Mouse (Mus musculus): ENCODE measurements around the gene Rgcc. TPM values are rescaled to one million over a fixed set of nuclear protein-coding genes. Genes with fewer than 3 reads are reported as not detected.

Rgcc gene
- total RNA-seq, 2 experiments from 2014 or later = 53.3 to 79.9 TPM

- DNase-seq (ENCODE audit: low spot score) = peak; percentile 64
Measured at GRCm38 (mm10) chr14:79279494-79279893, 22.0 kb downstream of the Rgcc start.

- DNase-seq (ENCODE audit: low spot score) = no peak
Measured at GRCm38 (mm10) chr14:79278927-79279326, 22.5 kb downstream of the Rgcc start.

- no peak for DNase-seq (ENCODE audit: low spot score)
Measured at GRCm38 (mm10) chr14:79277922-79278321, 23.5 kb downstream of the Rgcc start.

DNA sequence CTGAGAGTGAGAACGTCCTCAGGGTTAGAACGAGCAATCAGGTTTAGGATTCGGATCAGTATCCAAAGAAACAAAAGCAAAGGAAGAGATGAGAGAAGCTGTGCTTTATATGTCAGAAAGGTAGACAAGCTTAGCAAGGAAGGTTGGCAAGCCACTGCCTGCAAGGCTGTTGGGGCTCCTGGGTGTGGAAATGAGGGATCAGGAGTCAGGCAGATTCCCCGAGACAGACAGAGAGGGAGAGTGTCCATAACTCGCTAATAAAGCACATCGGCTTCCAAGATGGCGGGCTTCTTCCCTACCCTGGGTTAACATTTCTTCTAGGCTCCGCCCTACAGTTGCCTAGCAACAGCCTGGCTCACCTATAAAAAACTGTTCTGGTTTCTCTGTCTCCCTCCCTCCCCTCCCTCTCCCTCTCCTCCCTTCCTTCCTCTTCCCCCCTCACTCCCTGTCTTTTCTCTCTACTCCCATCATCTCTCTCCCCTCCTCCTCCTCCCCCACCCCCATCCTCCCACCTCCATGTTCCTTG, 25.5 kb downstream of the Rgcc start:
- DNase-seq (ENCODE audit: low spot score) = no peak

- DNase-seq (ENCODE audit: low spot score) = no peak
Measured at GRCm38 (mm10) chr14:79275441-79275840, 26.0 kb downstream of the Rgcc start.

DNA sequence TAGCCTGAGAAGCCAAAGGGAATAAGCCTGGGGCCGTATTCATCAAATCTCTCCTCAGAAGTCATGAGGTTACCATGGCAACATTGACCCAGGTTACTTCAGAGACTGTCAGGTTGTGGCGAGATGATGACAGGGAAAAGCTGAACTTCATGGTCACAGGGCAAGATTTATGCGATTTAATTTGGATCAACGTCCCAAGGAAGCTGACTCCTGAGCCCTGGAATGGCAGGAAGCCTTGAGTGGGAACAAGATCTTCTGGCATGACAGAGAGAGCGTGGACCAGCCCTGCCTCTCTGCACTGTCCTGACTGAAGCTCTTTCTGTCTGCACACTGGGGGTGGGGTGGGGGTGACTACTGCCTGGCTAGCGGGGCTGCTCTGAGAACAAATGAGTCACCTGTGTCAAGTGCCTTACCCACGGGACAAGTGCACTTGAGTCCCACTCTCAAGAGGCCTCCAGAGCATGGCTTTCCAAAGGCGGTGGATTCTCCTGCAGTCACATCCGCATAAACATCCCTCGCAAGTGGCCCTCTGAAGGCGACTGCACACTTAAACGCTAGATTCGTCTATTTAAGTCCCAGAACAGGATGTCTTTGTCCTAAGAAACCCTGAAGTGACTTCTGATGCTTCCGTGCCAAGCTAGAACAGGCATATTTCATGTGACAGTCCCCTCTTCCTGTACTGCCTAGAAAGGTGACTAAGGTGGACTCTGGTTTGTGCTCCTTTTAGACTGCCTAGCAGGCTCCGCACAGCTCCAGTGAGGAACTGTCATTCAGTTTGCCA, 27.6 kb downstream of the Rgcc start:
- DNase-seq (ENCODE audit: low spot score) = no peak

DNA sequence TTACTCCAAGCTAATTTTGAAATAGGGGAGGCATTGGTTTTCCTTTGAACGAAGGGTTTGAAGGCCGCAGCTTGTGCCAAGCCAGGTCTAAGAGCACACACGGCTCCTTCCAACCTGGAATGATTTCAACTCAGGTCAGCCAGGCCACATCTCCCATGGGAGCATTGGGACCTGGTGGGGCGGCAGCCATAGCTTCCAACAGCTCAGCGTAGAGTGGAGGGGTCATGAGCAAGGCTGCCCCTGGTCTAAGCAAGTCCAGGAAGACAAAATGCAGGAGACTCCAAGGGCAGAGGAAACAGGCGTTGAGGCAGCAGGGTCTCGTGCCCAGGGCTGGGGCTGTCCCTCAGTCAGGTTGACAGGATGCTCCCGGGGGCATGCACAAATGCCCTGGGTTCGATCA, 28.5 kb downstream of the Rgcc start:
- no peak for DNase-seq (ENCODE audit: low spot score)

- no peak for DNase-seq (ENCODE audit: low spot score)
Measured at GRCm38 (mm10) chr14:79272188-79272694, 29.2 kb downstream of the Rgcc start.

DNA sequence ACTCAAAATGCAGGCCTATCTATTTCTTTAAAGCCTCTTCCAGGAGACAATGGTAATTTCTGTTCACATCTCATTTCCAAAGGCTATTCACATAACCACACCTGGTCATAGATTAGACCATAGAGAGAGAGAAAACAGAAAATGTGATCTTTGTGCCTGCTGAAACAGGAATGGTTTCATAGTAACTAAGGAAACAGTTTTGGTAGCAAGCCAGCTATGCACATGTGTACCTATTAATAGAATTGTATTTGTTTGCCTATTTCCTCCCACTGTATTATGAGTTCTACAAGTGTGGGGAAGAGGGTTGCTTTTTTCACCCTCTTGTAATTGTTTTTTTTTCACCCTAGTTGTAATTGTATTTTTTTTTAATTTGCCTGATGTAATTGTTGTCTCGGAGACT, 31.9 kb downstream of the Rgcc start:
- no peak for DNase-seq (ENCODE audit: low spot score)

DNA sequence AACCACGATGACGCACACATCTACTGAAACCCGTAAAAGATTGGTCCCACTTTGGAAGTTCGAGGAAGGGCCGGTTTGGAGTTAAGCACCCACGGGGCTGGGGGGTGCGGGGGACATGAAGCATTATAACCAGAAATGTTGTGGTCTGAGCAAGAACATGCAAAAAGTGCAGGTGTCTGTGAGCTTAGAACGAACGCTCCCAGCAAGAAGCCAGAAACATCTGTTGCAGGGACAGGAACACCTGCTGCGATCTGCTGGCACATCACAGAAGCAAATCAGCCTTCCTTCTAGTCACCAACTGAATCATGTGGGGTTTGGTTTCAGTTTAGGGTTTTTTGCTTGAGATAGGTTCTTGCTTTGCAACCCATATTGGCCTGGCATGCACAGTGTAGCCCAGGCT, 33.6 kb downstream of the Rgcc start:
- no peak for DNase-seq (ENCODE audit: low spot score)

DNA sequence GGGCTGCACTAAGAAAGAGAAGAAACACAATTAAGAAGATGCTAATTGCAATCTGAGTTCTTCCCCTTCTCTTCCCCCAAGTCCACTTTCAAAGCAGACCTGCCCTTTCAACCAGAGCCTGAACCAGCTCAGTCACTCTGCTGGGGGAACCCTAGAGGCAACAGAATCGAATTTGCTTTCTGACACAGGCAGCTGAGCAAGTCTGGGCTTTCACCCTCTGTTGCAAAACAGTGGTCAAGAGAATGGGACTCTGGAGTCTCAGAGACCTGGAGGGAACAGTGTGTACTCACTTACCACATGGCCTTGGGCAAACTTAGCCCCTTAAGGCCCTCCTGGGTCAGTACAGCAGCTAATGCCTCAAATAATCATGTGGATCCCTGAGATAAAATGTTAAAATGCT, 34.1 kb downstream of the Rgcc start:
- no peak for DNase-seq (ENCODE audit: low spot score)

- no peak for DNase-seq (ENCODE audit: low spot score)
Measured at GRCm38 (mm10) chr14:79266408-79266807, 35.0 kb downstream of the Rgcc start.

GRCm38 (mm10) chr14:79265738-79266137, 35.7 kb downstream of the Rgcc start:
- no peak for DNase-seq (ENCODE audit: low spot score)

GRCm38 (mm10) chr14:79263321-79263720, 38.1 kb downstream of the Rgcc start:
- no peak for DNase-seq (ENCODE audit: low spot score)

- DNase-seq (ENCODE audit: low spot score) = no peak
Measured at GRCm38 (mm10) chr14:79262677-79263076, 38.8 kb downstream of the Rgcc start.

GRCm38 (mm10) chr14:79259062-79259779, 42.2 kb downstream of the Rgcc start:
- DNase-seq (ENCODE audit: low spot score) = no peak

DNA sequence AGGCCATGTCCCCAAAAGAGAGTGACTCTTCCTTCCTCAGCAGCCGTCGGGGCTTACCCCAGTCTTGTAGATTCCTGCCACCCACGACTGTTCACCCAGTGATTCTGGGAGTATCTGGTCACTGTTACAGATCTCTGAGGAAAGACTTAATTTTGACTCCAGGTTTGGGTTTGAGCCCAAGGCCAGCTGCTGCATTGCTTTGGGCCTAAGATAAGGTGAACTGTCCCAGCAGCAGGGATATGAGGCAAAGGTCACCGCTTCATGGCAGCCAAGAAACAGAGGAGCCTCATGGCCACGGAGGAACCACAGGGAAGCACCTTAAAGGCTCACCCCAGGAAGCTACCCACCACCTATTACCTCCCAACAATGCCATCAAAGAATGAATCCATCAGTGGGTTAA, 44.8 kb downstream of the Rgcc start:
- DNase-seq (ENCODE audit: low spot score) = no peak

- DNase-seq (ENCODE audit: low spot score) = no peak
Measured at GRCm38 (mm10) chr14:79255786-79256185, 45.7 kb downstream of the Rgcc start.

DNA sequence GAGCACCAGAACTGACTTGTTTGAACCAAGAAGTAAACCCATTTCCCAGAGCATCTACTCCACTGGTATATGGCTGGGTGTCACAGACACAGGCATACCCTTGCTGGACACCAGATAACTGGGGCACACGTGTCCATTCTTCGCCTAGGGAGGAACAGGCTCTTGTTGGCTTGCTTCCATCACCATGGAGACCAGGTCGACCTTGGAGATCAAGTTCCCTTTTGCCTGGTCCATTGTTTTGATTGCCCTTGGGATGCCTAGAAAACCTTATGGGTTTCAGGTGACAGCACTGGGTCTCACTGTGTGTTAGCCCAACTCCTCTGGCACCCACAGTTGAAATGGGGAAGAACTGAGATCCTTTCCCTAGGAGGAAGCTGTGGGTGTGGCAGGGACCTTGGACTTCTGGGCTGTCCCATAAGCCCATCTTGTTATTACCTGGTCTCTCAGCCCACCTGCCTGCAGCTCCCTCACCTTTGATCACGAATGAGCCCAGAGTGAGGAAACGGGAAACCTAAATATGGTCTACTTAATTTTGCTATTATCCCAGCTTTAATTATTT, 49.6 kb downstream of the Rgcc start:
- no peak for DNase-seq (ENCODE audit: low spot score)

DNA sequence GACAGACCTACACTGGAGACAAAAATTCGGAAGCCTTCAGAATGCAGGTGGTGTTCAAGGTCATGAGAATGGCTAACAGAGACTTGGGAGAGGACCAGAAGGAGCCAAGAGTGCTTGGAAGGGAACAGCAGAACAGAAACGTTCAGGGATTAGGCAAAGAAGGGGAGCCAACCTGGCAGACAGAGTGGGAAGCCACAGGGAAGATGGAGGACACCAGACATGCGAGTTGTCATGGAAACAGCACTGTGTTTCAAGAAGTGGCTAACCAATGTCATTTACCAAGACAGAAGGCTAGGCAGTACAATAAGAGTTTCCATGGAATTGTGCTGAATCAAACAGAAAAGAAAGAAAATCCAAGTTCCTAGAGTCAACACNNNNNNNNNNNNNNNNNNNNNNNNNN, 56.9 kb downstream of the Rgcc start:
- DNase-seq (ENCODE audit: low spot score) = no peak

GRCm38 (mm10) chr14:79243038-79243883, 58.2 kb downstream of the Rgcc start:
- no peak for DNase-seq (ENCODE audit: low spot score)

All from gastrocnemius, adult 18-20 months (tissue).